Mouse (Mus musculus) heart, embryonic 16.5 days (tissue): Measurements from ENCODE around the gene Gli3. TPM values are rescaled to one million over a fixed set of nuclear protein-coding genes. Genes with fewer than 3 reads are reported as not detected.
A peak's percentile ranks its signal among the peaks of the same experiment; 100 is the strongest.

ENCODE experiments used
- ATAC-seq: fragments of 200-750 bp; cut with Nextera tagmentation; replicated peaks from 2 replicates; pipeline ENCODE4 v1.8.0; 2017; ENCODE audit warnings: moderate number of reproducible peaks; ENCODE audit not compliant: insufficient read depth, low FRiP score; ENCODE audit errors: extremely low read depth
- H3K27ac ChIP-seq: fragments of 300-500 bp; sonication (generic); 2 replicates; pipeline ENCODE4 v1.5.1; 2014; ENCODE audit warnings: mild to moderate bottlenecking, low read length, control low read depth, moderate library complexity
- H3K27me3 ChIP-seq: fragments of 300-500 bp; sonication (generic); 2 replicates; pipeline ENCODE4 v1.6.1; 2014; ENCODE audit warnings: low read length, mixed read lengths; ENCODE audit not compliant: control insufficient read depth, insufficient read depth
- H3K36me3 ChIP-seq: fragments of 300-500 bp; sonication (generic); 2 replicates; pipeline ENCODE4 v1.6.1; 2014; ENCODE audit not compliant: control insufficient read depth, insufficient read depth
- H3K4me1 ChIP-seq: fragments of 300-500 bp; sonication (generic); 2 replicates; pipeline ENCODE4 v1.6.1; 2014; ENCODE audit warnings: low read length, mixed read lengths; ENCODE audit not compliant: control insufficient read depth, insufficient read depth
- H3K4me2 ChIP-seq: fragments of 300-500 bp; sonication (generic); 2 replicates; pipeline ENCODE4 v1.6.1; 2014; ENCODE audit warnings: low read depth, mild to moderate bottlenecking, control low read depth, low read length
- H3K4me3 ChIP-seq: fragments of 300-500 bp; sonication (generic); 2 replicates; pipeline ENCODE4 v1.5.1; 2014; ENCODE audit warnings: mild to moderate bottlenecking, control low read depth, low read length
- H3K9ac ChIP-seq: fragments of 300-500 bp; sonication (generic); 2 replicates; pipeline ENCODE4 v1.6.1; 2014; ENCODE audit warnings: low read length, control low read depth
- H3K9me3 ChIP-seq: fragments of 300-500 bp; sonication (generic); replicated peaks from 2 replicates; pipeline ENCODE4 v1.6.1; 2016; ENCODE audit warnings: low read length; ENCODE audit not compliant: control insufficient read depth
- WGBS: fragments of 180-500 bp; shearing (Covaris S2); extraction: QIAGEN DNeasy Blood & Tissue Kit; methylation state at CpG from one replicate; pipeline ENCODE4 v1.1.7; 2014; 5-methylcytosine and 5-hydroxymethylcytosine counted together
- polyA plus RNA-seq: library from polyadenylated mRNA; unstranded; fragments of >200 nt; fragmentation: Nextera tagmentation; extraction: Ambion mirVana; gene quantifications from 2 replicates; pipeline ENCODE4 v1.2.1, GENCODE M21; 2015

Gli3 gene
- polyA plus RNA-seq, 1 experiment from 2014 or later: 4.3 TPM

DNA sequence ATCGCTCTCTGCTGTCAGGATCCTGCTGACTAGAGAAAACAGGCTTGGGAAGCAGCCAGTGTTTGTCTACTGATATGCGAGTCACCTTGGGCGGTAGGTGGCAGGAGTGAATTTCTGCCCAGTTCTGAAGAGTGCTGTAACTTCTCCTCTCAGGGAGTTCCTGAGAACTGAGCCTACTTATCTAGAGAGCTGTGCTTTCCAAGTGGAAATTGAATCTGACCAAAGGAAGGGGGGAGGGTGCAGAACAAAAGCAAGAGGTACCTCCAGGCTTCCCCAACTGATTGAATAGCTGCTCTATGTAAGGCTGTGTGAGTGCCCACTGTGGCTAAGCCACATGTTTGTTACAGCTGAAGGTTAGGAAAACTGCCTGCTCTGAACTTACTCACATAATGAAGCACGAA lies 244.4 kb downstream of the Gli3 start:
- Histone ChIP-seq H3K4me1 (peaks cover 7% of the 10 kb centered on the region), H3K9me3 (no peaks in the 10 kb centered on the region), H3K36me3 (no peaks in the 10 kb centered on the region), H3K9ac (no peak overlapping the region), H3K27me3 (no peaks in the 10 kb centered on the region), H3K4me2 (no peak overlapping the region), H3K4me3 (no peak overlapping the region), H3K27ac (no peak overlapping the region)
- 23% methylated on average over 4 of the region's 4 CpGs for WGBS
- ATAC-seq: no peak; the same call in 1 of the 2 replicates

DNA sequence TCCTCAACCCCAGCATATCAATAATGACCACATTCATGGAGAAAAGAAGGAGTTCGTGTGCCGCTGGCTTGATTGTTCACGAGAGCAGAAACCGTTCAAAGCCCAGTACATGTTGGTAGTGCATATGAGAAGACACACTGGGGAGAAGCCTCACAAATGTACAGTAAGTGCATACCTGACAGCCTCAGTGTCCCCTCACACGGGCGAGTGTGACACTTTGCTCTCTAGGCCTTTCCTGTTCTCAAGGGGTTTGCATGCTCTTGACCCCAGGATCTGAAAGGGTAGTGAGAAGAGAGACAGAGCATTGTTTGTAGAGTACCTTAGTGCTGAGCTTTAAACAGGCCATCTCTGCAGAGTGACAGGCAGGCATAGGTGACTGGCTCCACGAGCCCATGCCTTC lies 250.5 kb downstream of the Gli3 start:
- H3K27ac ChIP-seq: no peak overlapping the region
- H3K9ac ChIP-seq: no peak overlapping the region
- H3K36me3 ChIP-seq: no peaks in the 10 kb centered on the region
- no peak overlapping the region for H3K4me2 ChIP-seq
- no peaks in the 10 kb centered on the region for H3K9me3 ChIP-seq
- no peaks in the 10 kb centered on the region for H3K27me3 ChIP-seq
- 83% methylated on average over 7 of the region's 7 CpGs for WGBS
- H3K4me3 ChIP-seq: no peak overlapping the region
- no peak for ATAC-seq
- no peaks in the 10 kb centered on the region for H3K4me1 ChIP-seq

DNA sequence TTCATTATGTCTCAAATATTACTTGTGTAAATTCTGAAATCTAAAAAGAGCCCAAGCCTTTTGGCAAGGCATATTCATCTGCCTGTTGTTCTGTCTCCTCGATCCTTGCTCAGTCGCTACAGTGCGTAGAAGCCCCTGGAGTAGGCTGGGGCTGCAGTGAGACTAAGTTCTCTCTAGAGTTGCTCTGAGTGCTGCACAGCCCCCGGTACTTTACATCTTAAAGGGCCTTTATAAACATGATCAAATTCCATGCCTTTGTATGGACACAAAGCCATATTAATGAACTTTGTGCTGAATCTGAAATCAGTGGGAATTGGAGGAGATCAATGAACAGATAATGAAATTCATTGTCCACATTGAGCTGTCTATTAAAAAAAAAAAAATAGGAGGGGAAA lies 251.3 kb downstream of the Gli3 start:
- H3K27ac ChIP-seq: no peak overlapping the region
- WGBS: 89% methylated on average over 4 of the region's 4 CpGs
- no peak for ATAC-seq
- no peaks in the 10 kb centered on the region for H3K27me3 ChIP-seq
- no peaks in the 10 kb centered on the region for H3K9me3 ChIP-seq
- no peak overlapping the region for H3K4me3 ChIP-seq
- no peaks in the 10 kb centered on the region for H3K36me3 ChIP-seq
- H3K9ac ChIP-seq: no peak overlapping the region
- no peaks in the 10 kb centered on the region for H3K4me1 ChIP-seq
- no peak overlapping the region for H3K4me2 ChIP-seq

DNA sequence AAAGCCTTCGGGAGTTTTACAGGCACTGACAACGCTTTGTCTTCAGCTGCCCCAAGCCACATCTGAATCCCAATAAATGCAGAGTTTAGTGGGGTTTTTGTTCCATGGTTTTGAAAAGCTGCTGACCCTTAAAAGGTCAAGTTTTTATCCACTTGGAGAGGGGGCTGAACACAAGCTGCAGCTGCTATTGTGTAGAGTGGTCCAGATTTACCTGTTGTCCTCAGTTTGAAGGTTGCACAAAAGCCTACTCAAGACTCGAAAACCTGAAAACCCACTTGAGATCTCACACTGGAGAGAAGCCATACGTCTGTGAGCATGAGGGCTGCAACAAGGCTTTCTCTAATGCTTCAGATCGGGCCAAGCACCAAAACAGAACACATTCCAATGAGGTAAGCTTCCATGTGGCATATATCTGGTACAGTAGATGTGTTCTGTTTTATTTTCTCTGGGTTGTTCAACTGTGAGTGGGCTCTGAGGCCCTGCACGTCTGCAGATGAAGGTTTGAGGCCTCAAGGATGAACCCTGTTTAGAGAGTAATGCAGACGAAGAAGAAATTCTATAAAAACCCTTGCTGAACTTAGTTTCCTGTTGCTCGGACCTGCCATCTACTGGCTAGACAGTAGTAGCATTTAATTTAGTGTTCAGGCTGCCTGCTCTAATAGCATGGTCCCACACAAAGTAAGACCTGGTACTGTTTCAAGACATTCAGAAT lies 251.8 kb downstream of the Gli3 start:
- ATAC-seq: no peak; the same call in 1 of the 2 replicates
- Histone ChIP-seq H3K4me3 (no peak overlapping the region), H3K27me3 (no peaks in the 10 kb centered on the region), H3K36me3 (no peaks in the 10 kb centered on the region), H3K9me3 (no peaks in the 10 kb centered on the region), H3K9ac (no peak overlapping the region; the same call in 1 of the 2 replicates), H3K4me1 (no peaks in the 10 kb centered on the region), H3K4me2 (no peak overlapping the region), H3K27ac (no peak overlapping the region)
- WGBS: 47% methylated on average over 8 of the region's 8 CpGs

DNA sequence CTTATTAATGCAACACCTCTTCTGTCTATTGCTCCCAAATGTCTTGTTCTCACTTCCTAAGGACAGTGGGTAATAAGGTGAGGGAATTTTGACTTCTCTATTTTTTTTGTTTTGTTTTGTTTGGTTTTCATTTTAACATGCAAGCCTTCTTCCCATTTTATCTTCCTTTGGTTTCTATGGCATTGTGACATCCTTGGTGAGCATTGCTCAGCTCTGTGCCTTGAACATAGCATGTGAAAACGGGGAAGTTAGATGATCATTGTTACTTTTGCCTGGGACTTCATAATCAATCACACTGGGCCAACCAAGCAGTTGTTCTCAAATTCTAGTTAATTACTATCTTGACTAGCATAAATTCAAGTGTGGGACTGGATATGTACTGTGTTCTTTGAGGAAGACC lies 258.4 kb downstream of the Gli3 start:
- peaks cover 6% of the 10 kb centered on the region; the same call in 1 of the 2 replicates for H3K36me3 ChIP-seq
- ATAC-seq: no peak
- H3K9me3 ChIP-seq: no peaks in the 10 kb centered on the region
- no peak overlapping the region for H3K4me3 ChIP-seq
- H3K27ac ChIP-seq: no peak overlapping the region
- H3K4me2 ChIP-seq: no peak overlapping the region
- H3K9ac ChIP-seq: no peak overlapping the region
- no peaks in the 10 kb centered on the region for H3K4me1 ChIP-seq
- WGBS: 74% methylated on average over 1 of the region's 1 CpGs
- no peaks in the 10 kb centered on the region for H3K27me3 ChIP-seq

DNA sequence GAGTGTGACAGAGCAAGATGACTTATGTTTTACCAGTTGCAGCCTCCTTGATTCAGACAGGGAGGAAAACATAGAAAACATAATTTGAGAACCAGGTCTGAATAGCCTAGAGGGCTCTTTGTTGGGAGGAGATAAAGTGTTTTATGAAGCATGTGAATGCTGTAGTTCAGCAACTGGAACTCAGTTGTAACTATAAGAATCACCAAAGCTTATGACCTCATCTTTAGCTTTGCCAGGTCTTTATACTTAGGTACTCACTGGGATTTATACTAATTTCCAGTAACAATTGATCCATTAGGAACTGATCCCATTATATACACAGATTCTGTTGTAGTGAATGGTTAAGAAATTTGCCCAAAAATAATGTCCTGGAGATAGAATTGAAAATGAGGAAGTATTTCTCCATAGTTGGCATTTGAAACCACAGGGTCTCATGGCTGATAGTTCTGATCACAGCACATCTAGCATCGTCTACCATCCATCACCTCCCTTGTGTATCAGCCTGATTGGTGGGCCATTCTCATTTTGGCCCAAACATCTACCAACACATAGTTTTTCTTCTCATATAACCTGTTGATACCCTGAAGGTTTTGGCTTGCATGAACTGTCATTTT lies 259.8 kb downstream of the Gli3 start:
- Histone ChIP-seq H3K36me3 (peaks cover 8% of the 10 kb centered on the region; the same call in 1 of the 2 replicates), H3K27me3 (no peaks in the 10 kb centered on the region)
- no peak for ATAC-seq

DNA sequence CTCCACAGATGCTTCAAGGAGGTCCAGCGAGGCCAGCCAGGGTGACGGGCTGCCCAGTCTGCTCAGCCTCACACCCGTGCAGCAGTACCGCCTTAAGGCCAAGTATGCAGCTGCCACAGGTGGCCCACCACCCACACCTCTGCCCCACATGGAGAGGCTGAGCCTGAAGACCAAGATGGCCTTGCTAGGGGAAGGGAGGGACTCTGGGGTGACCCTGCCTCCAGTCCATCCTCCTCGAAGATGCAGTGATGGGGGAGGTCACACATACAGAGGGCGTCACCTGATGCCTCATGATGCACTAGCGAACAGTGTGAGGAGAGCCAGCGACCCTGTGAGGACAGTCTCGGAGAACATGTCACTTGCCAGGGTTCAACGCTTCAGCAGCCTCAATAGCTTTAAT lies 261.7 kb downstream of the Gli3 start:
- no peak overlapping the region for H3K4me3 ChIP-seq
- H3K36me3 ChIP-seq: peaks cover 8% of the 10 kb centered on the region; the same call in 1 of the 2 replicates
- no peaks in the 10 kb centered on the region for H3K9me3 ChIP-seq
- no peak overlapping the region for H3K9ac ChIP-seq
- WGBS: 87% methylated on average over 10 of the region's 10 CpGs
- H3K4me2 ChIP-seq: no peak overlapping the region
- no peak for ATAC-seq
- H3K4me1 ChIP-seq: no peaks in the 10 kb centered on the region
- H3K27ac ChIP-seq: no peak overlapping the region
- H3K27me3 ChIP-seq: no peaks in the 10 kb centered on the region

More for the DNA sequence above, 259.8 kb downstream of the Gli3 start:
- no peaks in the 10 kb centered on the region for H3K9me3 ChIP-seq
- H3K4me3 ChIP-seq: no peak overlapping the region
- H3K27ac ChIP-seq: no peak overlapping the region
- WGBS: 86% methylated on average over 1 of the region's 1 CpGs
- no peak overlapping the region for H3K9ac ChIP-seq
- H3K4me1 ChIP-seq: no peaks in the 10 kb centered on the region
- no peak overlapping the region for H3K4me2 ChIP-seq

DNA sequence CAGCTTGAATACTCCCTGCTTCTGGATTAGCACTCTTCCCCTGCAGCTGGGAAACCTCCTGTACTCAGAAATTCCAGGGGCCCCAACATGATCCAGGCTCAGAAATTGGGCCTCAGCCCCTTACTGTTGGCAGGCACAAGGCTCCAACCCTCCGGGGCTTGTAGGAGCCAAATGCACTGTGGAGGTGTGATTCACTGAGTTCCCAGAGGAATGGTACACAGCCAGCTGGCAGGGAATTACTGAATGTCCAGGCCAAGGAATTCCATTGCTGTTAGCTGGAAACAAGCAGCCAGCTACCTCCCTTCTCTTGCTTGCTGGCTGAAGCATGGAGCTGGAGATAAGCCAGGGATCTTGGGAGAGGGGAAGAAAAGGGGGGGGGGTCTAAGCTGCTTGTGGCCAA lies 278.7 kb downstream of the Gli3 start:
- Histone ChIP-seq H3K4me1 (peaks cover 4% of the 10 kb centered on the region; the same call in 1 of the 2 replicates), H3K27ac (peak overlapping the region; percentile 7), H3K4me2 (no peak overlapping the region), H3K4me3 (no peak overlapping the region), H3K27me3 (no peaks in the 10 kb centered on the region), H3K36me3 (no peaks in the 10 kb centered on the region), H3K9me3 (no peaks in the 10 kb centered on the region), H3K9ac (no peak overlapping the region)
- 16% methylated on average over 1 of the region's 1 CpGs for WGBS
- peak; percentile 97 for ATAC-seq

DNA sequence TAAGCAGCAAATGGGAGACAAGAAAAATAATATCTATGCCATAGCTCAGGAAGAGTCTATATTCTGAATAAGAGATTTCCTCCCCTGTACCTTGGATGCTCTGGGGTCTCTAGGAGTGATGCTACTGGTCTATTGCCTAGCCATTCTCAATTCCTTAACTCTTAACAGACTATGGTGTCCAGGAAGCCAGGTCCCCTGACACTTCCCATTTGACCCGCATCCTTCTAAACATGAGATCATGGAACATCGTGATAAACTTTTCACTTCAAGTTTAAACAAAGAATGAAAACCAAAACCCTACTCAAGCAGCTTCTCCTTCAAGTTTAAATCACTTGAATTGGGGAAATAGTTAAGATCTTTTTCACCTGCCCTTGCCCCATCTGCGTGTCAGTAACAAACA lies 279.3 kb downstream of the Gli3 start:
- Histone ChIP-seq H3K9ac (no peak overlapping the region), H3K9me3 (no peaks in the 10 kb centered on the region), H3K27me3 (no peaks in the 10 kb centered on the region), H3K27ac (peak overlapping the region; percentile 61; the same call in 1 of the 2 replicates), H3K4me1 (peaks cover 4% of the 10 kb centered on the region; the same call in 1 of the 2 replicates), H3K36me3 (no peaks in the 10 kb centered on the region), H3K4me2 (no peak overlapping the region), H3K4me3 (no peak overlapping the region)
- WGBS: 63% methylated on average over 3 of the region's 3 CpGs
- peak; percentile 55 for ATAC-seq
